7 mouse cellular contexts compared by ENCODE assay signal in the genomic region with DNA sequence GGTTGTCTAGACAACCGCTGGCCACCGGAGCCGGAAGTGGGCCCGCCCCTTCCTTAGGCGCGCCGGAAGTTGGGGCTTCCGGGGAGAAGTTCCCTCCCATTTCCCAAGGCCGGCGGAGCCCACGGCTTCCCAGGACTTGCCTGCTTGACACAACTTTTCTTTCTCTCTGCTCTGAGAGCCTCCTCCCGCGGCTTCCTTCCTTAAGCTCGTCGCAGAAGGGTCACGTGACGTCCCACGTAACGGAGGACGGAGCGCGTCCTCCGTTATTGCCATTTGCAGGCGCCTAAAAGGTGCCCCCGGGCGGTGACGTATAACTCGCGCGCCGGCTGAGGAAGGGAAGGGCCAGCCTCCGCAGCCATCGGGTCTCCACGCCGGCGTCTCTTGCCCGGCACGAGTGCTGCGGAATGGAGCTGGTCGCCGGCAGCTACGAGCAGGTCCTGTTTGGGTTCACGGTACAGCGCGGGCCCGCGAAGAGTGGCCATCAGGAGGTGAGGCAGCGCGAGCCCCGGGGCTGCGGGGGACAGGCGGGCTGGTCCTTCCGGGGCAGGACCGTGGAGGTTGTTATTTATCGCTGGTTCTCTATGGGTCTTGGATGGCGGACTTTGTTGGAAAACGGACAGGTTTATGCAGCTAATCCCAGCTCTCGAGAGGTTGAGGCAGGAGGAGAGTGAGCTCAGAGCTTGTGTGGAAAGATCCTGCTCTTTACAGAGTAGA. TPM values are rescaled to one million over a fixed set of nuclear protein-coding genes. Genes with fewer than 3 reads are reported as not detected.
A peak's percentile ranks its signal among the peaks of the same experiment; 100 is the strongest.
DNase-seq lines count a peak whose midpoint lies in the region; ATAC-seq lines count a peak whose summit lies in the region.

A gene (plus strand): TSS at position 98 of the 714 bp plus-strand sequence.

- H3K4me3 ChIP-seq in intestine, embryonic 15.5 days (replicated peaks): peak within 1 kb of the TSS; percentile 73
- peak within 1 kb of the TSS; percentile 97 for H3K4me3 ChIP-seq in midbrain, embryonic 10.5 days

- ATAC-seq in intestine, embryonic 15.5 days: peak; percentile 95

- WGBS in intestine, embryonic 15.5 days: 0% methylated on average over 58 of the region's 58 CpGs
- WGBS in midbrain, embryonic 10.5 days: under 1% methylated on average over 58 of the region's 58 CpGs

- H3K27ac ChIP-seq in intestine, embryonic 15.5 days: peak within 1 kb of the TSS; percentile 97
- peak within 1 kb of the TSS; percentile 94 for H3K27ac ChIP-seq in midbrain, embryonic 10.5 days (replicated peaks)

- no peaks in the 10 kb centered on the region for H3K27me3 ChIP-seq in intestine, embryonic 15.5 days (replicated peaks)
- no peaks in the 10 kb centered on the region for H3K27me3 ChIP-seq in midbrain, embryonic 10.5 days (ENCODE audit: low read depth, poor library complexity, severe bottlenecking)

- H3K4me2 ChIP-seq in intestine, embryonic 15.5 days (replicated peaks): peak within 1 kb of the TSS; percentile 87

- peak within 1 kb of the TSS; percentile 79 for H3K9ac ChIP-seq in intestine, embryonic 15.5 days

- intact Hi-C loops in gastrocnemius, postnatal 36 days (cut with DNase I): loop anchor here (1.0 kb wide), 1 partner anchor 18 kb away; no protein-coding TSS in a partner anchor
- intact Hi-C loops in left cerebral cortex, postnatal 25 days (cut with DNase I): loop anchor here (2.0 kb wide), 2 partner anchors 16 to 84 kb away; a partner anchor contains a TSS

- H3K9me3 ChIP-seq in intestine, embryonic 15.5 days: no peaks in the 10 kb centered on the region
- H3K9me3 ChIP-seq in midbrain, embryonic 10.5 days (replicated peaks): no peaks in the 10 kb centered on the region

- peak; percentile 92 to 94 for DNase-seq in adrenal gland, adult 18-20 months (ENCODE audit: low spot score in 2 of 2)
- peak; percentile 95 for DNase-seq in embryo, embryonic 11 days
- DNase-seq in gastrocnemius, postnatal 36 days: peak; percentile 86 to 93
- peak; percentile 95 to 96 for DNase-seq in left cerebral cortex, postnatal 25 days (ENCODE audit: low spot score in 2 of 2)
- DNase-seq in midbrain, embryonic 10.5 days (ENCODE audit: low spot score): peak; percentile 93
- DNase-seq in right cerebral cortex, postnatal 4 days: peak; percentile 93

- H3K4me1 ChIP-seq in intestine, embryonic 15.5 days (replicated peaks): peaks cover 11% of the 10 kb centered on the region; the same call in 1 of the 2 replicates
- H3K4me1 ChIP-seq in midbrain, embryonic 10.5 days: peaks cover 20% of the 10 kb centered on the region

- H3K36me3 ChIP-seq in intestine, embryonic 15.5 days: peaks cover 6% of the 10 kb centered on the region; the same call in 1 of the 2 replicates
- peaks cover 29% of the 10 kb centered on the region for H3K36me3 ChIP-seq in midbrain, embryonic 10.5 days

RNA-seq across cellular contexts. Expression of the gene that starts here (rescaled TPM):
- total RNA-seq in adrenal gland, adult 18-20 months (2021): 10 to 100 TPM; 56.9 to 58.2 TPM
- 10 to 100 TPM; 22.7 to 25.7 TPM for total RNA-seq in gastrocnemius, postnatal 36 days (2021)
- polyA plus RNA-seq in intestine, embryonic 15.5 days (2015; fragmentation: Nextera tagmentation; extraction: Ambion mirVana): 78.8 and 86.0 TPM in 2 replicates
- total RNA-seq in left cerebral cortex, postnatal 25 days (2021): 10 to 100 TPM; 40.0 to 42.5 TPM
- 80.8 and 89.2 TPM in 2 replicates for polyA plus RNA-seq in midbrain, embryonic 10.5 days (2016; fragmentation: Nextera tagmentation; extraction: Ambion mirVana)

Comparison
In these comparisons a context has a peak if more than half of its experiments do, and no peak if none do; other contexts are left out.
1. Peak in every context shown above with its lines: DNase-seq, ATAC-seq, H3K4me3 ChIP-seq and H3K27ac ChIP-seq.